Mouse (Mus musculus) lung, postnatal 0 days (tissue): Measurements from ENCODE around the gene Tas2r144.

Experiments used
- CTCF ChIP-seq: IDR thresholded peaks from 2 replicates; pipeline ENCODE4 v1.5.1; 2016; ENCODE audit warnings: antibody characterized with exemption, mild to moderate bottlenecking
- EP300 ChIP-seq: IDR thresholded peaks from 2 replicates; pipeline ENCODE4 v1.6.1; 2016; ENCODE audit warnings: antibody characterized with exemption, mild to moderate bottlenecking, control low read depth

DNA sequence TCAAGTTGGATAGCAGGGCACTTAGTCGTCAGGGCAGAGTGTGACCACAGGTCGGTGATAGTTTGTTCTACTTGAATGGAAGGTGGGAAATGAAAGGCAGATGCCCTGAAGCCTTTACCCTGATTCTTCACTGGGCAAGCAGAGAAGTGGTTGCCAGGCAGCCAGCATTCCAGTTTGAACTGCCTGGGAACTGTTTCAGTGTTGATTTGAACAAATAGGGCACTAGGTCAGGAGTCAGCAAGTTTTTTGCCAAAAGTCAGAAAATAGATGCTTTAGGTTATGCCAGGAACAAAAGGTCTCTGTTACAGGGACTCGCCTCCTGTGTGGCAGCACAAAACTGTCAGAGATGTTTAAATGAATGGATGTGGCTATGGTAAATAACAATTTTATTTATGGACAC, 7.2 kb downstream of the Tas2r144 start:
- TF ChIP-seq CTCF = no peak
- no peak for TF ChIP-seq EP300
